Mouse (Mus musculus) cortical plate, adult 2 months (tissue): Measurements from ENCODE around the gene Sqor. TPM values are rescaled to one million over a fixed set of nuclear protein-coding genes. Genes with fewer than 3 reads are reported as not detected.
A peak's percentile ranks its signal among the peaks of the same experiment; 100 is the strongest.

ENCODE experiments used
- H3K27ac ChIP-seq: fragments of 200-500 bp; 2 replicates; pipeline ENCODE4 v1.5.1; 2012; ENCODE audit warnings: low read length, control low read depth, inconsistent platforms; ENCODE audit not compliant: insufficient read depth
- H3K4me1 ChIP-seq: fragments of 200-500 bp; 2 replicates; pipeline ENCODE4 v1.6.1; 2011; ENCODE audit warnings: low read length; ENCODE audit not compliant: control insufficient read depth, insufficient read depth
- H3K4me3 ChIP-seq: fragments of 200-500 bp; 2 replicates; pipeline ENCODE4 v1.5.1; 2011; ENCODE audit warnings: mild to moderate bottlenecking, low read length, control low read depth; ENCODE audit not compliant: insufficient read depth
- CTCF ChIP-seq: fragments of 200-500 bp; IDR thresholded peaks from 2 replicates; pipeline ENCODE4 v1.5.1; 2011; ENCODE audit warnings: mild to moderate bottlenecking, control low read depth, low read length; ENCODE audit not compliant: insufficient read depth; ENCODE audit errors: extremely low read depth
- POLR2A ChIP-seq: fragments of 200-500 bp; IDR thresholded peaks from 2 replicates; pipeline ENCODE4 v1.6.1; 2011; ENCODE audit warnings: mild to moderate bottlenecking, low read length, control low read depth; ENCODE audit not compliant: insufficient read depth; ENCODE audit errors: extremely low read depth
- polyA plus RNA-seq: library from polyadenylated mRNA; depleted of rRNA; stranded (reverse); fragments of >200 nt; gene quantifications from 2 replicates; pipeline ENCODE4 v1.2.3, GENCODE M21; 2012; rRNA removed

Gene Sqor
- 6.6 and 7.6 TPM in 2 replicates for polyA plus RNA-seq

DNA sequence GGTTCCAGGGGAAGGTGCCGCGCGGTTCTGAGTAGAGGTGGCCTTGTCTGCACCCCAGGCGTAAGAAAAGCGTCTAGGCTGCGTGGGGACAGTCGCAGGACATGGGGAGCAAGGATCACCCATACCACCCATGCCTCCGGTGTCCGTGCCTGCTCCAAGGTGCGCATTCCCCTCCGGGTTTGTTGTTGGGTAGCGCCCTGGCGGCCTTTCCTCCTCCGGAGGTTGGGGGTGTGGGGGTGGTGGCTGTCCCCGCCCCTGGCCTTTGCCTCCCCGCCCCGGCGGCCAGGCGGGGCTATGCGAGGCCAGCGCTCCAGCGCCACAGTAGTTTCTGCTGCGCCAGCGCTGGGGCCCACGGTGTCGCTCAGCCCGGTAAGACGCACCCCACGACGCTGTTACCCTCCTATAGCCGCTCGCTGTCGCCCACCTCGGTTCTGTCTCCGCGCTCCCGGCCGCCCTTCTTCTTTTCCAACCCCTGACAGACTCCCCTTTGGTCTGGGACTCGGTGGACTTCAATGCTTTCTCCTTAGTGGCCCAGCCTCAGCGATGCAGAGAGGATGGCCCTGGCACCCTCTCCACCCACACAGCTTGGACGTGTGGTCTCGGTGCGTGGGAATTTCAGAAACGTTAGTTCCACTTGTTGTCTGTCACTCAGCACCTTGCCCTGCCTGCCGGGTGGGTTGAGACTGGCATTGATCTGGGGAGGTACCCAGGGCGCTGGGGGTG is at the start of gene Sqor:
Gene Sqor, plus strand, starts transcription at position 167 of the 723 bp plus-strand sequence.
- Histone ChIP-seq H3K4me1 (no peaks in the 10 kb centered on the region), H3K4me3 (peak within 1 kb of the TSS; percentile 32), H3K27ac (no peak within 1 kb of the TSS)
- TF ChIP-seq CTCF (no peak), POLR2A (no peak)

DNA sequence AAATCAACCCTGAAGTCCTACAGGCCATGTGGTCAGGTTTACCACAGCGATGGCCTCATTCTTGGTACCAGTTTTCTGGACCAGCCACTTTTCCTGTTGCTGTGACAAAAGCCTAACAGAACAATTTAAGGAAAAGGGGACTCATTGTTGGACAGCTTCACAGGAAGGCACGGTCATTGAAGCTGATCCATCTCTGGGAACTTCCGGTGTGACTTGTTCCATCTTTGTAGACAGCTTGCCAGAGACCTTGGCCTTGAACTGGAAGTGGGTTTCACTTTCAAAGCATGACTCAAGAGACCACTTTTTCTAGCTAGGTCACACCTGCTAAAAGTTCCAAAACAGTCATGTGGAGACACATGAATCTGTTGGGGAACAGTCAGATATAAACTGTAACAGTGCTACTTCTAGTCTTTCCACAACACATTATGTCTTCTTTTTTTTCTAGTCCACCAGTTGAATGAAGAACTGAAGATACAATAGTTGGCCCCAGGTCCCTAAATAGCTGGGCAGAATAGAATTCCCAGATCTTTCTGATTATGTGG is 48.7 kb upstream of the Sqor start:
- Histone ChIP-seq H3K27ac (no peak overlapping the region), H3K4me3 (no peak overlapping the region), H3K4me1 (no peaks in the 10 kb centered on the region)
- no peak for TF ChIP-seq POLR2A
- TF ChIP-seq CTCF, result no peak

DNA sequence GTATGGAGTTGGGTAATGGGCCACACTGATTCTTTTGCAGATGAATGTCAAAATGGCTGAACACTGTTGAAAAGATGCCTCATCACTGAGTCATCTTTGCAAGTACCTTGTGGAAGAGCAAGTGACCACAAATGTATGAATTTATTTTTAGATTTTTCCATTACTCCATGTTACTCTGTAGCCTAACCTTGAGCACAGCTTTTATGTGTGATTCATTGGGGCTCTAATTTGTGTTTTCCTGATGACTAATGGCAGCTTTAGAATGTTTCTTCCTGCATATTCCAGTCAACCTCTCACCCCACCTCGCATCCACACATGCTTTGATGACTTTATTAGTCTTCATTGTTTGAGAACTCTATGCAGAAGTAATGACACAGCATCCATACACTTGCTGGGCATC is 45.8 kb upstream of the Sqor start:
- H3K27ac ChIP-seq, result no peak overlapping the region
- no peak for TF ChIP-seq POLR2A
- TF ChIP-seq CTCF, result no peak
- no peaks in the 10 kb centered on the region for H3K4me1 ChIP-seq
- H3K4me3 ChIP-seq, result no peak overlapping the region

DNA sequence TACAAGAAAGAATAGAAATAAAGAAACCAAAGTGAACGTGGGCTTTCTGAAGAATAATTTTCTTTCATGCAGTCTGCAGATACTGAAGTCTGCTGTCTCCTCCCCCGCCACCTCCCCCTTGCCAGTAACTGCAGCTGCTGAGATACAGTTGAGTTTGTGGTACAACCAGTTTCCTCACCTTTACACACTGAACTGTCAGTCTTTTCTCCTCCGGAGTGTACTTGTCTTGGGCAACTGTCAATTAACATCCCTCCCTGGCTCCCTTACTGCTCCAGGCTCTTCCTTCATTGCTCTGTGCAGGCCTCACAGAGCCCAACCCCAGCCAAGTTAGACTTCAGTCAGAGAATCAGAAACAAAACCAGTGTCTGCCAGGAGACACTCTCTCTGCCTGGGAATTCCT is 44.5 kb upstream of the Sqor start:
- H3K4me3 ChIP-seq, result no peak overlapping the region
- no peaks in the 10 kb centered on the region for H3K4me1 ChIP-seq
- no peak for TF ChIP-seq CTCF
- no peak for TF ChIP-seq POLR2A
- no peak overlapping the region for H3K27ac ChIP-seq

DNA sequence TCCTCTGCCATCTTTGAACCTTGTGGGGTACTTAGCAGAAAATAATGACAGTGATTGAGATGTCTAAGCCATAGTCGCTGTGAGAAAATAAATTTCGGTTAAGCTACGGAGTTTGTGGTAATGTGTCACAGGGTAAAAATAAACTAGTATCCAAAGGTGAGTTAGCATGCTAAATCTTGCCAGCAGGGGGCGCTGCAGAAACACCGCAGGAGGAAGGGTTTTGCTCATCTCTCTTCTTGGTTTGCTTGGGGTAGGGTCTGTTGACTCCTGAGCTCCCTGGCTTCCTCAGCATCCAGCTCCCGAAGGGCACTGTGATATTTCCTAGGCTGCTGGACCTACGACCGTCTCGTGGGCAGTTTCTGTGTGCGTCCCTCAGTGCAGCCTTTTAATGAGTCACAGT is 39.4 kb upstream of the Sqor start:
- Histone ChIP-seq H3K4me3 (no peak overlapping the region), H3K27ac (no peak overlapping the region), H3K4me1 (no peaks in the 10 kb centered on the region)
- TF ChIP-seq CTCF (peak; percentile 32; the same call in 1 of the 2 replicates), POLR2A (no peak)

DNA sequence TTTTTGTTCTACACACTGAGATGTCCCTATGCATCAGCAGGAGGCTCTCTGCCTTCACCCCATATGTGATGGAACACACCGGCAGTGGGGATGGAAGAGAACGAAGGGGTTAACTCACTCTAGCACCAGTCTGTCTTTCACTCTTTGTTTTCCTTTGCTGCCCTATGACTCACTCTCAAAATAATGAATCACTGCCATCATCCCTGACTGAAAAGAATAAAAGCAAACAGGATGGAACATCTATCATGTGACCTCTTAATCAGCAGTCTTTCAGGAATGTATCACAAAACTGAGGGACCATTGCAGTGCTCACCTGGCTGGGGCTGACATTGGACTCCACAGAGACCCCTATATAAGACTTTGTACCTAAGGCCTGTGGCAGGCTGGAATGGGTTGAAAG is 33.6 kb upstream of the Sqor start:
- no peak overlapping the region for H3K27ac ChIP-seq
- no peak for TF ChIP-seq CTCF
- TF ChIP-seq POLR2A, result no peak
- no peak overlapping the region for H3K4me3 ChIP-seq
- H3K4me1 ChIP-seq, result no peaks in the 10 kb centered on the region

DNA sequence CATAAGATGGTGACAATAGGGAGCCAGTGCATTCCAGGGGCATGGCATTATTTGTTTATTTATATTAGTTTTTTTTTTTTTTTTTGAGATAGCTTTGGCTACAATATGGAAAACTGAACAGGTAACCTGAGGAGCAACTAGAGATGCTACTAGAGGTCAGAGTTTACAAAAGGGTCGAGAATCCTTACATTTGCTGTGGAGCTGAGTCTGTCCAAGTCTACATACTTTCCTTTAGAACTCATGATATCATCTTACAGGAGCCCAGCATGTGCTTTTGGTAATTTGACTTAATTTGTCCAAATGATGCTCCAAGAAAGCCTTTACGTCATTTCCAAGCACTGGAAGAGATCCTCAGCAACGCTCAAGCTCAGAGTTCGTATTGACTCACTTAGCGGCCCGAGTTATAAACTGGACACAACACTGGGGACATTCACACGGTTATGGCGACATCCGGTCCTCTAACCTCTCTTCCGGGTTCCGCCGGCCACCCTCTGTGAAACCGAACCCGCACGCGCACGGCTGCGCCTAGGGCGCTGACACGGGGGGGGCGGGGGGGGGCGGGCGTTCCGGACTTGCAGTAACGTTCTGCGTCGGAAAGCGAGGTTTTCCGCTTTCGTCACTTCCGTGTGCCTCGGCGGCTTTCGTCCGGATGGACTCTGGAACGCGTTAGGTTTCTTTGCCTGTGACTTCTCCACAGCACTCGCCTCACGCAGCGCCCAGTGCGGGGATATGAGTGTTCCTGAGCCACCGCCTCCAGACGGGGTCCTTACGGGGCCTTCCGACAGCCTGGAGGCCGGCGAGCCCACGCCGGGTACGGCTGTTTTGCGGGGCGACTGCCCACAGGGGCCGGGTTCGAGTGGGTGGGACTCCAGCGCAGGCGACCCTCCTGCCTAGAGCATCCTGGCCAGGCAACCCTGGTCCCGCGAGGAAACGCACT is 26.9 kb upstream of the Sqor start, which contains the start of gene Bloc1s6:
Gene Bloc1s6, plus strand, starts transcription at position 610 of the 937 bp plus-strand sequence.
- Histone ChIP-seq H3K4me1 (peaks cover 5% of the 10 kb centered on the region), H3K27ac (peak within 1 kb of the TSS; percentile 88), H3K4me3 (peak within 1 kb of the TSS; percentile 95)
- TF ChIP-seq POLR2A (peak; percentile 93), CTCF (no peak)

DNA sequence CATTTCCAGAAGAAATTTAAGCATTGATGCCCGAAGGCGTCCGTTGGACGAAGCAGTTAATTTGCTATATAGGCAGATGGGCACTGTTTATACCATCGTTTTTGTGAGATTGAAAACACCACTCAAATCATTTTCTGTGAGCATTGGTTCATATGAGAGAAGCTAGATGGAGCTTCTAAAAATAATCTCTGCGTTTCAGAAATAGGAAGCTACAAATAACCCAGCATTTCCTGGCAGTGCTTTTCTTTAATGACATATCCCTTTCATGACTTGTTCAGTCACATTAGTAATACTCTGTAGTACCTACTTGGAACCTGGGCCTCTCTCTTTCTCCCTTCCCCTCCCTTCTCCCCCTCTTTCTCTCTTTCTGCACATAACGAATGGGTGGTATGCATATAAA is 26.0 kb upstream of the Sqor start:
- no peak for TF ChIP-seq POLR2A
- TF ChIP-seq CTCF, result no peak
- peaks cover 5% of the 10 kb centered on the region for H3K4me1 ChIP-seq
- no peak overlapping the region for H3K27ac ChIP-seq
- peak overlapping the region; percentile 95 for H3K4me3 ChIP-seq

DNA sequence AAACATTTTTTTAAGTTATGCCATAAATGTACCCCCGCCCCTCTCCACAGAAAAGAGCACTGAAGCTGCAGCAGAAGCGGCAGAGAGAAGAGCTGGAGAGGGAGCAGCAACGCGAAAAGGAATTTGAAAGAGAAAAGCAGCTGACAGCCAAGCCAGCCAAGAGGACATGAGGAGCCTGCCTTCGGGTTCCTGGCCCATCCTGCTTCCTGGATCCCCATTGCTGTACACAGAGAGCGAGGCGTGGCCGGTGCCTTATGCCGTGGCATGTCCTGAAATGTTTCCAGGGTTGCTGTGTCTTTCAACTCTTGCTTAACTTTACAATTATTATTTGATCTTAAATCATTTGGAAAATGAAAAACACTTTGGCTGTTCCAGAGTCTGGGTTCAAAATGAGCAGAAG is 18.6 kb upstream of the Sqor start:
- Histone ChIP-seq H3K27ac (no peak overlapping the region), H3K4me3 (no peak overlapping the region), H3K4me1 (no peaks in the 10 kb centered on the region)
- TF ChIP-seq CTCF, result no peak
- no peak for TF ChIP-seq POLR2A

DNA sequence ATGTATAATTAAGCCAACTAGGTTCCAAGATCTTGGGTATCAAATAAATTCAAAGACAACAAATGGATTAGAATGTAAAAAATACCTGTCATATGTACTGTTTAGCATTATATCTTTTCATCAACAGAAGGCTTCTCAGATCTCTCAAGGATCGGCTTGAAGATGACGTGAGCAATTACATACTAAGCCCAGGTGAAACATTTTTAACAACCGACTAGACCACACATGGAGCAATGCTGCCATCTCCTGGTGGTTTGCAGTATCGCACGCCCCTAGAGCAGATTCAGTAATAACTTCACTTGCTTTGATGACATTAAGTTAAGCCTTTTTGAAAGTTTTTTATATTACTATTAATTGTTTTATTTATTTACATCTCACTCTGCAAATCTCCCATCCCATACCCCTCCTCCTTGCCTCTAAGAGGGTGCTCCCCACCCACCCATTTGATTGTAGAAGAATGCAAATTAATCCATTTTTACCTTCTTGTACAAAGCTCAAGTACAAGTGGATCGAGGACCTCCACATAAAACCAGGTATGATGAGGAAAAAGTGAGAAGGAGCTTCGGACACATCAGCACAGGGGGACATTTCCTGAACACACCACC is 11.2 kb upstream of the Sqor start:
- Histone ChIP-seq H3K27ac (no peak overlapping the region), H3K4me3 (no peak overlapping the region), H3K4me1 (no peaks in the 10 kb centered on the region)
- no peak for TF ChIP-seq POLR2A
- peak; percentile 99 for TF ChIP-seq CTCF
